Mouse (Mus musculus) heart, embryonic 16.5 days (tissue): Measurements from ENCODE around the gene Nsun4. TPM values are rescaled to one million over a fixed set of nuclear protein-coding genes. Genes with fewer than 3 reads are reported as not detected.

Source experiments
- ATAC-seq: fragments of 200-750 bp; cut with Nextera tagmentation; replicated peaks from 2 replicates; pipeline ENCODE4 v1.8.0; 2017; ENCODE audit warnings: moderate number of reproducible peaks; ENCODE audit not compliant: insufficient read depth, low FRiP score; ENCODE audit errors: extremely low read depth
- H3K27ac ChIP-seq: fragments of 300-500 bp; sonication (generic); 2 replicates; pipeline ENCODE4 v1.5.1; 2014; ENCODE audit warnings: mild to moderate bottlenecking, low read length, control low read depth, moderate library complexity
- H3K27me3 ChIP-seq: fragments of 300-500 bp; sonication (generic); 2 replicates; pipeline ENCODE4 v1.6.1; 2014; ENCODE audit warnings: low read length, mixed read lengths; ENCODE audit not compliant: control insufficient read depth, insufficient read depth
- H3K36me3 ChIP-seq: fragments of 300-500 bp; sonication (generic); 2 replicates; pipeline ENCODE4 v1.6.1; 2014; ENCODE audit not compliant: control insufficient read depth, insufficient read depth
- H3K4me1 ChIP-seq: fragments of 300-500 bp; sonication (generic); 2 replicates; pipeline ENCODE4 v1.6.1; 2014; ENCODE audit warnings: low read length, mixed read lengths; ENCODE audit not compliant: control insufficient read depth, insufficient read depth
- H3K4me2 ChIP-seq: fragments of 300-500 bp; sonication (generic); 2 replicates; pipeline ENCODE4 v1.6.1; 2014; ENCODE audit warnings: low read depth, mild to moderate bottlenecking, control low read depth, low read length
- H3K4me3 ChIP-seq: fragments of 300-500 bp; sonication (generic); 2 replicates; pipeline ENCODE4 v1.5.1; 2014; ENCODE audit warnings: mild to moderate bottlenecking, control low read depth, low read length
- H3K9ac ChIP-seq: fragments of 300-500 bp; sonication (generic); 2 replicates; pipeline ENCODE4 v1.6.1; 2014; ENCODE audit warnings: low read length, control low read depth
- H3K9me3 ChIP-seq: fragments of 300-500 bp; sonication (generic); replicated peaks from 2 replicates; pipeline ENCODE4 v1.6.1; 2016; ENCODE audit warnings: low read length; ENCODE audit not compliant: control insufficient read depth
- WGBS: fragments of 180-500 bp; shearing (Covaris S2); extraction: QIAGEN DNeasy Blood & Tissue Kit; methylation state at CpG from one replicate; pipeline ENCODE4 v1.1.7; 2014; 5-methylcytosine and 5-hydroxymethylcytosine counted together
- polyA plus RNA-seq: library from polyadenylated mRNA; unstranded; fragments of >200 nt; fragmentation: Nextera tagmentation; extraction: Ambion mirVana; gene quantifications from 2 replicates; pipeline ENCODE4 v1.2.1, GENCODE M21; 2015

Gene Nsun4
- polyA plus RNA-seq, 1 experiment from 2014 or later: 33.6 TPM

DNA sequence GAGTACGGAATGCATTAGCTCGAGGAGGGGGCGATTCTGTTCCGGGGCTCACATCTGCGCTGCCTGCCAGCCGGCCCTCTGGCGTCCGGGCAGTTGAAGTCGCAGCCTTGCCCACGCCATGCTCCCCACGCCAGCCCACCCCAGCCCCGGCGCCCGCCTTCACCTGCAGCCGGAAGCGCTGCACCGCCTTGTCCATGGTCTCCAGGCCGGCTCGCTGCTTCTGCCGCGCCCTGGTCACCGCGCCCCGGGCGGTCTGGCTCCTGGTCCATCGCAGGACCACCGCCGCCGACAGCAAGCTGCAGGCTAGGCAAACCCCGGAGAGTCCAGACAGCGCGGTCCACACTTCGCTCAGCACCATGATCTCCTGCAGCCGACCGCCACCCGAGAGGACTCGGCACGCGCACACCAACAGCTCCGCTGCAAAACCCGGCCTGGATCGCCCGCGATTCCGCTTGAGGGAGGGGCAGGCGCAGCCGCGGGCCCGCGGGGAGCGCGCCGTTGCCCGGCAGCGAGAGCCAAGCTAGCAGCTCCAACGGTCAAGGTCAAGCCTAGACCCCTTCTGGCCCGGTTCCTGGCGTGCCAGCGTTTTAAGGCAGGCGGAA is 36.3 kb downstream of the Nsun4 start:
- Histone ChIP-seq H3K4me1 (0 out of 2 replicates have a peak, but pooled peaks cover 3% of the 10 kb centered on the region), H3K27me3 (peaks cover 35% of the 10 kb centered on the region), H3K27ac (no peak overlapping the region), H3K4me2 (peak overlapping the region; percentile 98), H3K36me3 (no peaks in the 10 kb centered on the region), H3K4me3 (peak overlapping the region; percentile 74), H3K9me3 (no peaks in the 10 kb centered on the region), H3K9ac (peak overlapping the region; percentile 77)
- WGBS: under 1% methylated on average over 60 of the region's 60 CpGs
- ATAC-seq: peak; percentile 80

DNA sequence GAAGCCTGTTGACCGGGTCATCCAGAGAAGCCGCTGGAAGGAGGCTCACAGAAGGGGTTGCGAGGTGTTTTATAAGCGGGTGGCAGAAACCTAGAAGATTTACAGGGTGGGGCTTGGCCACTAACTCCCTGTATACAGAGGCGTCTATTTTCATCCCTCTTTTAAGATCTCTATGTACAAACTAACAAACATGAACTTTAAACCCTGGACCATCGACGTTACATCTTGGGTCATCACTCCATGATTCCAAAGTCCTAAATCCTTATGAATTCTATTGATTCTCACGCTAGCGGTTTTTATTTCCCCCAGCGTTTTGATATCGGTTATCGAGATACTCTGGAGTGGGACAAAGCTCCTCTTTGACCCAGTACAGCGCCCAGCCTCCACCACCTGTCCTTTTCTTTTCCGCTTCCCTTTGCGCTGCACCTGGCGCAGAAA is 36.8 kb downstream of the Nsun4 start:
- WGBS: 13% methylated on average over 16 of the region's 16 CpGs
- peak overlapping the region; percentile 98 for H3K4me2 ChIP-seq
- H3K9me3 ChIP-seq: no peaks in the 10 kb centered on the region
- H3K27ac ChIP-seq: no peak overlapping the region
- H3K4me1 ChIP-seq: 0 out of 2 replicates have a peak, but pooled peaks cover 3% of the 10 kb centered on the region
- ATAC-seq: peak; percentile 4; the same call in 1 of the 2 replicates
- H3K36me3 ChIP-seq: no peaks in the 10 kb centered on the region
- peak overlapping the region; percentile 77 for H3K9ac ChIP-seq
- H3K4me3 ChIP-seq: peak overlapping the region; percentile 74
- peaks cover 35% of the 10 kb centered on the region for H3K27me3 ChIP-seq

DNA sequence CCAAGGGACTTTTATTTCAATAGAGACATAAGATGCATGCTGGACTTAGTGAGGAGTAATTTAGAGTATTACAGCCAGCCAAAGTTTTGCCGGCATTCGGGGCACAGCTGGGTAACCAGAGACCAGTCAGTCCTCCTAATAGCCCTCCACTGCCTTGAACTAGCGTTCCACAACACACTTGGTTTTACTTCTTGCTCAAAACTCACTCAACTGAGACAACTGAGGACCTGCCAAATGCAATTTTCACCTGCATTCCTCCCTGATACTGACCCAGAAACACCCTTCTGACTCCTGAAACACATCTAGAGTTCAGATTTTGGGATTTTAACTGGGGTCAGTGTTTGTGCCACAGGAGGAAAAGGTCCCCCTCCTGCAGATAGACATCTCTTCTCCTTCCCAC is 37.3 kb downstream of the Nsun4 start:
- Histone ChIP-seq H3K9ac (no peak overlapping the region), H3K4me1 (0 out of 2 replicates have a peak, but pooled peaks cover 3% of the 10 kb centered on the region), H3K4me2 (peak overlapping the region; percentile 98; the same call in 1 of the 2 replicates), H3K36me3 (no peaks in the 10 kb centered on the region), H3K27me3 (peaks cover 35% of the 10 kb centered on the region), H3K9me3 (no peaks in the 10 kb centered on the region), H3K27ac (no peak overlapping the region), H3K4me3 (no peak overlapping the region; the same call in 1 of the 2 replicates)
- WGBS: 57% methylated on average over 3 of the region's 3 CpGs
- no peak for ATAC-seq

- H3K27me3 ChIP-seq: peaks cover 35% of the 10 kb centered on the region
- no peak overlapping the region for H3K4me2 ChIP-seq
- WGBS: 62% methylated on average over 8 of the region's 8 CpGs
- H3K9me3 ChIP-seq: no peaks in the 10 kb centered on the region
- ATAC-seq: no peak
- H3K4me1 ChIP-seq: 0 out of 2 replicates have a peak, but pooled peaks cover 3% of the 10 kb centered on the region
- H3K27ac ChIP-seq: no peak overlapping the region
- H3K4me3 ChIP-seq: no peak overlapping the region
- H3K9ac ChIP-seq: no peak overlapping the region
- H3K36me3 ChIP-seq: no peaks in the 10 kb centered on the region
Observed at GRCm38 (mm10) chr4:116015996-116016395, 37.7 kb downstream of the Nsun4 start.

DNA sequence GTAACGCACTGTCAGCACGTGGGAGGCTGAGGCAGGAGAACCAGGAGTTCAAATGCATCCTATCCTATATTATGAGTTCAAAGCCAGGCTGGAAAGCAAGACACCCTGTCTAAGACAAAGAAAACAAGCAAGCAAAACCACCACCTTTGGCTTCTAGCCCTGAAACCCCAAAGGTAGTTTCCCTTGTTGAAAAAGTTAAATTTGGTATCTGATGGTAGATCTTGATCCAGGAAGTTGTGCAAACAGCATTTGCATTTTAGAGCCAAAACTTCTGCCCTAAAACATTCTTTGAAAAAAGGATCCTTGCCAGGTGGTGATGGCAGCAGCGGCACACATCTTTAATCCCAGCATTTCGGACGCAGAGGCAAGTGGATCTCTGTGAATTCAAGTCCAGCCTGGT is 38.2 kb downstream of the Nsun4 start:
- H3K36me3 ChIP-seq: no peaks in the 10 kb centered on the region
- H3K4me3 ChIP-seq: no peak overlapping the region
- no peak overlapping the region for H3K4me2 ChIP-seq
- no peak overlapping the region for H3K9ac ChIP-seq
- H3K27me3 ChIP-seq: peaks cover 35% of the 10 kb centered on the region
- no peaks in the 10 kb centered on the region for H3K9me3 ChIP-seq
- H3K4me1 ChIP-seq: 0 out of 2 replicates have a peak, but pooled peaks cover 3% of the 10 kb centered on the region
- ATAC-seq: no peak
- H3K27ac ChIP-seq: no peak overlapping the region
- 73% methylated on average over 5 of the region's 5 CpGs for WGBS

DNA sequence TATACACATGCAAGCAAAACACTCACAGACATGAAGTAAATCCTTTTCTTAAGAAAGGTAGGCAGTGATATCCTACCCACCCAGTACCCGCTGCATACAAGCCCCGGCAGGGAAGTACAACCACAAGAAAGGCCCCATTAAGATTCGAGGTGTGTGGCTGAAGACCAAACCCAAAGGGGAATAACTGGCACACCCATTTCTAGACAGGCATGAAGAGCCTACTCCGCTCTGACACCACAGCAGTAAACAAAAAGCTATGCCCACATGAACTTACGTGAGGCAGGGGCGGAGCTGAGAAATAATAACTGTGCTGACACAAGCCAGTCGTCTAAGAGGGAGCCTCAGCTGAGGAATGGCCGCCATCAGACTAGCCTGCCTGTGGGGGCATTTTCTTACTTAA is 43.5 kb downstream of the Nsun4 start:
- H3K4me2 ChIP-seq: no peak overlapping the region
- H3K27me3 ChIP-seq: peaks cover 10% of the 10 kb centered on the region
- WGBS: 69% methylated on average over 8 of the region's 8 CpGs
- H3K4me1 ChIP-seq: no peaks in the 10 kb centered on the region
- no peak overlapping the region for H3K9ac ChIP-seq
- H3K4me3 ChIP-seq: no peak overlapping the region
- ATAC-seq: no peak
- no peak overlapping the region for H3K27ac ChIP-seq
- no peaks in the 10 kb centered on the region for H3K36me3 ChIP-seq
- no peaks in the 10 kb centered on the region for H3K9me3 ChIP-seq

DNA sequence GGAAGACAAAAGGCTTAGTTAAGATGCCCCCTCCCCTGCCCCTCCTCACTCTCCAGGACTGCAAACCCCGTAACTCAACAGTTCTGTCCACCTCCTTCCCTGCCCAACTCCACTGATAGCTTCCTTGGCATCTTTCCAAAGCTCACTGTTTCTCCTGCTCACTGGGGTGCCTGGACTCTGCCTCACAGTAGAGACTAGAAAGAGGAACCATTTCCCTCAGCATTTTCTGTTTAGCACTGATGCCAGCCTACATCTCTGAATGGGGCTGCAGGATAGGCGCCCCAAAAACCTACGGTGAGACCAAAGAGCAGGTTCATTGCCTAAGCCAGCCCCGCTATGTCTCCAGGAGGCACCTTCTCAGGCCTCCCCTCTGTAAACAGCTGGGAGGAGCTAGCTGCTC is 52.5 kb downstream of the Nsun4 start:
- Histone ChIP-seq H3K4me2 (no peak overlapping the region), H3K27me3 (peaks cover 10% of the 10 kb centered on the region; the same call in 1 of the 2 replicates), H3K36me3 (no peaks in the 10 kb centered on the region), H3K27ac (no peak overlapping the region), H3K4me3 (no peak overlapping the region), H3K9me3 (no peaks in the 10 kb centered on the region), H3K4me1 (peaks cover 2% of the 10 kb centered on the region; the same call in 1 of the 2 replicates), H3K9ac (no peak overlapping the region)
- ATAC-seq: no peak
- 62% methylated on average over 4 of the region's 4 CpGs for WGBS

- Histone ChIP-seq H3K9me3 (no peaks in the 10 kb centered on the region), H3K27me3 (peaks cover 10% of the 10 kb centered on the region; the same call in 1 of the 2 replicates), H3K4me2 (no peak overlapping the region), H3K4me1 (peaks cover 2% of the 10 kb centered on the region; the same call in 1 of the 2 replicates), H3K27ac (no peak overlapping the region), H3K36me3 (no peaks in the 10 kb centered on the region), H3K9ac (no peak overlapping the region), H3K4me3 (no peak overlapping the region)
- 46% methylated on average over 6 of the region's 6 CpGs for whole genome bisulfite sequencing
- no peak for ATAC-seq
Observed at GRCm38 (mm10) chr4:116000671-116001070, 53.0 kb downstream of the Nsun4 start.

- WGBS: 65% methylated on average over 4 of the region's 4 CpGs
- H3K9ac ChIP-seq: no peak overlapping the region
Observed at GRCm38 (mm10) chr4:115996729-115997128, 56.9 kb downstream of the Nsun4 start.

More at GRCm38 (mm10) chr4:115996729-115997128, 56.9 kb downstream of the Nsun4 start:
- Histone ChIP-seq H3K4me3 (no peak overlapping the region), H3K36me3 (no peaks in the 10 kb centered on the region), H3K4me2 (no peak overlapping the region), H3K9me3 (no peaks in the 10 kb centered on the region; the same call in 1 of the 2 replicates), H3K27me3 (peaks cover 6% of the 10 kb centered on the region; the same call in 1 of the 2 replicates), H3K27ac (no peak overlapping the region), H3K4me1 (peaks cover 2% of the 10 kb centered on the region; the same call in 1 of the 2 replicates)
- no peak for ATAC-seq
